Mouse (Mus musculus) liver, embryonic 11.5 days (tissue): Measurements from ENCODE around the gene 1810062G17Rik. TPM values are rescaled to one million over a fixed set of nuclear protein-coding genes. Genes with fewer than 3 reads are reported as not detected.
A peak's percentile ranks its signal among the peaks of the same experiment; 100 is the strongest.

Experiments
- ATAC-seq: fragments of 200-750 bp; cut with Nextera tagmentation; replicated peaks from 2 replicates; pipeline ENCODE4 v1.8.0; 2017; ENCODE audit warnings: moderate number of reproducible peaks, mild to moderate bottlenecking, moderate TSS enrichment, moderate library complexity; ENCODE audit not compliant: low FRiP score
- DNase-seq: peaks from one replicate; pipeline ENCODE4 v3.0.0-alpha.2; 2017; ENCODE audit warnings: low spot score
- H3K27ac ChIP-seq: fragments of 300-500 bp; sonication (generic); 2 replicates; pipeline ENCODE4 v1.5.1; 2014; ENCODE audit warnings: mild to moderate bottlenecking, low read depth, low read length, control low read depth
- H3K27me3 ChIP-seq: fragments of 300-500 bp; sonication (generic); replicated peaks from 2 replicates; pipeline ENCODE4 v1.6.1; 2014; ENCODE audit warnings: low read length, mixed read lengths; ENCODE audit not compliant: control insufficient read depth, insufficient read depth
- H3K36me3 ChIP-seq: fragments of 300-500 bp; sonication (generic); 2 replicates; pipeline ENCODE4 v1.6.1; 2014; ENCODE audit warnings: mild to moderate bottlenecking, low read length, moderate library complexity, mixed read lengths; ENCODE audit not compliant: control insufficient read depth, insufficient read depth
- H3K4me1 ChIP-seq: fragments of 300-500 bp; sonication (generic); replicated peaks from 2 replicates; pipeline ENCODE4 v1.6.1; 2014; ENCODE audit warnings: low read length, mixed read lengths; ENCODE audit not compliant: control insufficient read depth, insufficient read depth
- H3K4me2 ChIP-seq: fragments of 300-500 bp; sonication (generic); 2 replicates; pipeline ENCODE4 v1.6.1; 2014; ENCODE audit warnings: mild to moderate bottlenecking, control low read depth, moderate library complexity
- H3K4me3 ChIP-seq: fragments of 300-500 bp; sonication (generic); 2 replicates; pipeline ENCODE4 v1.5.1; 2014; ENCODE audit warnings: low read depth, low read length, control low read depth
- H3K9ac ChIP-seq: fragments of 300-500 bp; sonication (generic); 2 replicates; pipeline ENCODE4 v1.6.1; 2014; ENCODE audit warnings: low read depth, low read length, control low read depth
- H3K9me3 ChIP-seq: fragments of 300-500 bp; sonication (generic); 2 replicates; pipeline ENCODE4 v1.6.1; 2016; ENCODE audit warnings: low read length, inconsistent platforms, mixed read lengths; ENCODE audit not compliant: control insufficient read depth
- WGBS: fragments of 180-500 bp; shearing (Covaris S2); extraction: QIAGEN DNeasy Blood & Tissue Kit; methylation state at CpG from one replicate; pipeline ENCODE4 v1.1.7; 2014; 5-methylcytosine and 5-hydroxymethylcytosine counted together
- polyA plus RNA-seq: library from polyadenylated mRNA; unstranded; fragments of >200 nt; fragmentation: Nextera tagmentation; extraction: Ambion mirVana; gene quantifications from 2 replicates; pipeline ENCODE4 v1.2.1, GENCODE M21; 2014

1810062G17Rik gene
- 0.48 and 0.75 TPM in 2 replicates for polyA plus RNA-seq

DNA sequence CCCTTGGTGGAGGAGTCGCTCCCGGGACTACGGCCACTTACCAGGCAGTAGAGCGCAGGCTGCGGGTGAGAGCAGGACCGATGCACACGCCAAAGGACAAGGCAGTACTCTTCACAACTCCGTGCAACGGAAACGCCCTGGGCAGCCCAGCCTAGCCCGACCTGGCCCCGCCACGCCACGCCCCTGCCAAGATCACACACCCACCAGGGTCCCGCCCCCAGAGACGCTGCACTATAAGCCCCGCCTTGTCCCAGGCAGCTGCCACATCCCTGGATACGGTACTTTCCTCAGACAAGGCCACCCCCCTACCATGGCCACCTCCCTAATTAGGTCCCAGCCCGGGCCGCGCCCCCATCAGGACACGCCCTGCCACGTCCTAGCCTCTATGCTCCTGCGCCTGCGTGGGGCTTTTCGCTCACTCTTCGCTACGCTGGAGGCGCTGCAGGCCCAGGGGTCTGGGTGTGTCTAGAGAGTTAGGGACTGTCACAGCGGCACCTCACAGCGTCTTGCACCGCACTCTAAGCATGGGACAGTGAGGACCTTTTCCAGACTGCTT lies at the start of gene 1810062G17Rik, which contains the start of gene Anxa5:
1810062G17Rik (plus strand) TSS at position 406 of the 556 bp plus-strand sequence.
Anxa5 (minus strand) TSS at position 363 of the 556 bp plus-strand sequence.
- Histone ChIP-seq H3K4me1 (no peaks in the 10 kb centered on the region), H3K27ac (peak within 1 kb of the TSS; percentile 67), H3K9ac (peak within 1 kb of the TSS; percentile 67), H3K27me3 (no peaks in the 10 kb centered on the region), H3K4me3 (peak within 1 kb of the TSS; percentile 72), H3K9me3 (no peaks in the 10 kb centered on the region), H3K36me3 (no peaks in the 10 kb centered on the region), H3K4me2 (peak within 1 kb of the TSS; percentile 88)
- peak; percentile 96 for DNase-seq
- ATAC-seq, result peak; percentile 98
- under 1% methylated on average over 31 of the region's 32 CpGs for WGBS

DNA sequence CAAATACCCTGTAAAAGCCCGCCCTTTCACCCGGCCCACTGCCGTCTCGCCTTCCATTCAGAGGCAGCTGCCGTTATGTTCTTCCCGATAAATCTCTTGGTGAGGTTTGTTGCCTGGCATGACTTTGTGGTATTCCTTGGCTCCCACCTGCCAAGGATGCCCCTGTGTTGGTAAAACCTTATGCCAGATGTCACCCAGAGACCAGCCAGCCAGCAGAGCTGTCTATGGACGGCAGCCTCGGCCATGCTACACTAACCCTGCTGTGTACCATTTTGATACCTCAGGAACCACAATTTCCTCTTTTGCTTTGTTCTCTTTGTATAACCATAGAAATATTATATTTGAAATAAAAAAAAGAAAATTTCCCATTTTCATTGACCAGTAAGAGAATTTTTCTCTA lies 48.4 kb upstream of the 1810062G17Rik start:
- H3K9ac ChIP-seq, result no peak overlapping the region
- 85% methylated on average over 8 of the region's 8 CpGs for WGBS
- H3K27me3 ChIP-seq, result no peaks in the 10 kb centered on the region
- H3K36me3 ChIP-seq, result no peaks in the 10 kb centered on the region
- DNase-seq, result no peak
- H3K4me2 ChIP-seq, result no peak overlapping the region
- no peak overlapping the region for H3K27ac ChIP-seq
- ATAC-seq, result no peak
- no peaks in the 10 kb centered on the region for H3K4me1 ChIP-seq
- no peak overlapping the region for H3K4me3 ChIP-seq
- H3K9me3 ChIP-seq, result no peaks in the 10 kb centered on the region

DNA sequence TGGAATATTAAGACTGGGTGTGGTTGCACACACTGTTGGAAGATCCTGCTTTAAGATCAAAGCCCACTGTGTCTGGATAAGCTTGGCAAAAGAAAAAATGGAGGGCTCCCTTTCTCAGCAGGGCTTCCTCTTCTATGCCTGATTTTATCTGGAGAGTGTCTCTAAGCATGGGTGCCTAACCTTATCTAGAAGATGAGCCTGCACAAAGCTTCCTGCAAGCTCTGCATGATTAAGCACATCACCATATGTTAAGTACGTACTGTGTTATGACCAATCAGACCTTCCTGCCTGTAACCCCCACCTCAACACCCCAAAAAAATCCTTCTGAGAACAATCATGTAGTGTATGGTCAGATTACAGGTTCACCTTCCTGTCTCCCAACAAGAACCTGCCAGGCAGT lies 45.4 kb upstream of the 1810062G17Rik start:
- WGBS, result 63% methylated on average over 1 of the region's 1 CpGs
- no peak for DNase-seq
- H3K9me3 ChIP-seq, result no peaks in the 10 kb centered on the region
- H3K27me3 ChIP-seq, result no peaks in the 10 kb centered on the region
- no peak overlapping the region for H3K4me3 ChIP-seq
- H3K4me1 ChIP-seq, result no peaks in the 10 kb centered on the region
- no peak overlapping the region for H3K4me2 ChIP-seq
- no peak overlapping the region for H3K9ac ChIP-seq
- ATAC-seq, result no peak
- H3K36me3 ChIP-seq, result no peaks in the 10 kb centered on the region
- H3K27ac ChIP-seq, result no peak overlapping the region

DNA sequence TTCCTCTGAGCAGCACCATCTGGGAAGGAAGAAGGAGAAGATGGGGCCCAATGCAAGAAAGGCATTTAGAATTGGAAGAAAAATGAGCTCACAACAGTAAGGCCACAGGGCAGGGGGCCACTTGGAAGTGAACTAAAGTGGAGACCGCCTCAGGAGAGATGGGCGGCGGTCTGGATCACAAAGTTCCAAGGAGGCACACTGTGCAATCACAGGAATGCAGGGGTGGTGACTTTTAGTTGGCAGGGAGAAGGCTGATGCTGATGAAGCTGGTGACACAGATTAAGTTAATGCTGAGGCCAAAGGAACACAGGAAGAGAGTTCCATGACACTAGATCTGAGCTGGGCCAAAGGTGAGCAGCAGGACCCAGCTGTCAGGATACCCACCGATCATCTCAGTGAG lies 35.5 kb upstream of the 1810062G17Rik start:
- no peak for DNase-seq
- ATAC-seq, result no peak
- Histone ChIP-seq H3K4me1 (no peaks in the 10 kb centered on the region), H3K9ac (no peak overlapping the region), H3K27ac (no peak overlapping the region), H3K4me2 (no peak overlapping the region), H3K27me3 (no peaks in the 10 kb centered on the region), H3K9me3 (no peaks in the 10 kb centered on the region), H3K36me3 (no peaks in the 10 kb centered on the region), H3K4me3 (no peak overlapping the region)
- 73% methylated on average over 4 of the region's 4 CpGs for WGBS

DNA sequence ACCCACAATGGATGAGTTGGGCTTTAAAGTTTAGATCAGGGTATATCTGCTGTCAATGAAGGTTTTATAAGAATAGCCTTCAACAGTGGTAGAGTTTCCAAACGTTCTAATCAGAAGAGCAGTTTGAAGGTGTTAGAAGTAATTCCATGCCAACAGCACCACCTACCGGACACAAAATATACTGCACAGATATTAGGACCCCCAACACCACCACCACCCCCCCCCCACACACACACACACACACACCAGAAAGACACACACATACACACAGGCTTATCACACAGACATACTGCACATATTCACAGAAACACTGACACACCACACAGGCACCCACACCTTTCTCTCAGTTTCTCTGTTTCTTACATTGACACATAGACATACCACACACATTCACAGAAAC lies 33.3 kb upstream of the 1810062G17Rik start:
- DNase-seq (no peak), ATAC-seq (no peak)
- Histone ChIP-seq H3K9me3 (no peaks in the 10 kb centered on the region), H3K27ac (no peak overlapping the region), H3K36me3 (no peaks in the 10 kb centered on the region), H3K4me2 (no peak overlapping the region), H3K9ac (no peak overlapping the region), H3K4me3 (no peak overlapping the region), H3K4me1 (no peaks in the 10 kb centered on the region), H3K27me3 (no peaks in the 10 kb centered on the region)
- 4% methylated on average over 2 of the region's 2 CpGs for WGBS

DNA sequence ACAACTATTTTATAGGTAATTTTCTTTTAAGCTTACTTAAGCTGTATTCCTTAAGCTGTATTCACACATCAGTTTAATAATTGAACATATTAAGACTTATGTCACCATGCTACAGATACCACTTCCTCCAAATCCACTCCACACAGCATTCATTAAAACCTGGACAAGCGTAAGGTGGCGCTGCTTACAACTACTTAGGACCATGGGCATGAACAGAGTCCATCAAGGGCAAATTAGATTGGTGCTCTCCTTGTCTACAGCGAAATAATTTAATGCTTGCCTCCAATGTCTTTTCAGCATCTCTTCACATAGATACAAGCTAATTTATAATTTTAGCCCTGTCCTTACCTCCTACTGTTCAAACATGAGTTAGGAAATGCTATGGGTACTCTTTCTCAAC lies 29.7 kb upstream of the 1810062G17Rik start:
- 83% methylated on average over 3 of the region's 3 CpGs for WGBS
- Histone ChIP-seq H3K4me1 (no peaks in the 10 kb centered on the region), H3K27ac (no peak overlapping the region), H3K9ac (no peak overlapping the region), H3K4me2 (no peak overlapping the region), H3K36me3 (0 out of 2 replicates have a peak, but pooled peaks cover 2% of the 10 kb centered on the region), H3K9me3 (no peaks in the 10 kb centered on the region), H3K27me3 (no peaks in the 10 kb centered on the region), H3K4me3 (no peak overlapping the region)
- DNase-seq, result no peak
- ATAC-seq, result no peak

DNA sequence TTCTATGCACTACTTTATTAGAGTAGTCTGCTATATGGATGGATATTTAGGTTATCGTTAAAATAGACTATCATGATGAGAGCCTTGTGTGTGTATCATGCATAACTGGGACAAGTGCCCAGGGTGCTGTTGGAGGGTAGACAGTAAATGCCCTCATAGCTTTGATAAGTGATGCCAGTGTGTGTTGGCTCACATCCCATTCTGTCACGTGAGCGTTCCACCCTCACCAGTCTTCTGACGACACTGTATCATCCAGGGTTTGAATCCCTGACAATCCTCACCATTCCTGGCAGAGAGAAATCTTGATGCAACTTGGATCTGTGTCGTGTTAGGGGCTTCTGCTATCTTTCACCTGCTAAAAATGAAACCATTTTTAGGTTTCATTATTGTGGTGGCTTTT lies 29.2 kb upstream of the 1810062G17Rik start:
- DNase-seq (no peak), ATAC-seq (no peak)
- Histone ChIP-seq H3K4me1 (no peaks in the 10 kb centered on the region), H3K4me2 (no peak overlapping the region), H3K9me3 (no peaks in the 10 kb centered on the region), H3K36me3 (0 out of 2 replicates have a peak, but pooled peaks cover 2% of the 10 kb centered on the region), H3K27me3 (no peaks in the 10 kb centered on the region), H3K27ac (no peak overlapping the region), H3K4me3 (no peak overlapping the region), H3K9ac (no peak overlapping the region)
- 73% methylated on average over 5 of the region's 5 CpGs for WGBS

DNA sequence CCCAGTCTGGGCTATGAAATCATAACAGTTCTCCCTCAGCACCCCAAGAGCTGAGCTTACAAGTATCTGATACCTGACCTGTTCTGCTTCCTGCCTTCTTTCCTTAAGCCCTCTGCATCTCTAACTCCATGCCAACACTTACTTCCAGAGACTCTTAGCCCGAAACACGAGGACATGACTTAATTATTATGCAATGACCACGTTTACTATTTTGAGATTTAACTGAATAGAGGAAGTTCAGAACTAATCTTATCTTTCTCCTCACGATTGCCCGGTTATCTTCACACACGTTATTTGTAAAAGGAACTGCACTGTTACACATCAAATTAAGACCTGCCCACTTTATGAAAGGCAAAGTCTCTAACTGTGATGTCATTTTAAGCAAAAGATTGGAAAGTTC lies 28.8 kb upstream of the 1810062G17Rik start:
- H3K4me2 ChIP-seq, result no peak overlapping the region
- H3K36me3 ChIP-seq, result 0 out of 2 replicates have a peak, but pooled peaks cover 2% of the 10 kb centered on the region
- ATAC-seq (no peak), DNase-seq (no peak)
- H3K4me1 ChIP-seq, result no peaks in the 10 kb centered on the region
- H3K27ac ChIP-seq, result no peak overlapping the region
- H3K4me3 ChIP-seq, result no peak overlapping the region
- H3K9ac ChIP-seq, result no peak overlapping the region
- H3K27me3 ChIP-seq, result no peaks in the 10 kb centered on the region
- H3K9me3 ChIP-seq, result no peaks in the 10 kb centered on the region
- WGBS, result 23% methylated on average over 6 of the region's 6 CpGs
